Mouse (Mus musculus) hindlimb bud, embryonic 11.5 days (tissue): ENCODE data around the gene Rrp36.
A peak's percentile ranks its signal among the peaks of the same experiment; 100 is the strongest.

Experiments used
- DNase-seq: peaks from one replicate; pipeline ENCODE4 v3.0.0-alpha.2; 2012; ENCODE audit warnings: low read depth, low spot score; ENCODE audit errors: extremely low spot score

Gene Rrp36

DNA sequence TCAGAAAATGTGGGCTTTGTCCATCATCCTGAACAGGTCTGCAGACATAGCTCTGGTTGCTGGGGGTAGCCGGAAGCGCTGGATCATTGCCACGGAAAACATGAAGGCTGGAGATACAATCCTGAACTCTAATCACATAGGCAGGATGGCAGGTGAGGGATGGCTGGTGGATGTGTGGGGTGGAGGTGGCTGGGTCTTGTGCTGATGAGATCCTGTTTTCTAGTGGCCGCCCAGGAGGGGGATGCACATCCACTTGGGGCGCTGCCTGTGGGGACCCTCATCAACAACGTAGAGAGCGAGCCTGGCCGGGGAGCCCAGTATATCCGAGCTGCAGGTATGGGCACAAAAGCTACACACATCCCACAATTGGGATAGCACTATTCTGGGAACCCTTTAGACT is 25.7 kb downstream of the Rrp36 start:
- no peak for DNase-seq

DNA sequence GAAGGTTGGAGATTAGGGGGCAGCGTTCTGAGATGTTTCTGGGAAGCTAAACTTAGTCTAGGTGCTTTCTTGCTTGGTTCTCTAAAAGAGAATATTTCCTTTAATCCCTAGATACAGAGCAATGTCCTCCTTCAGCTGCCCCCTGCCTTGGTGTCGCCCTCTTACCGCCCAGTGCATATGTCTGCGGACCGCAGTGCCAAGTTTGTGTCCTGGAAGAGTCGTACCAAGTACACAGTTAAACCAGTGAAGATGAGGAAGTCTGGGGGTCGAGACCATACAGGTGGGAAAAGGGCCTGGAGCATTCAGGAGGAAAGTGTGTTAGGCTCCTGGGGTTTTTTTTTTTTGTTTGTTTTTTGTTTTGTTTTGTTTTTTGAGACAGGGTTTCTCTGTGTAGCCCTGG is 26.9 kb downstream of the Rrp36 start:
- no peak for DNase-seq

DNA sequence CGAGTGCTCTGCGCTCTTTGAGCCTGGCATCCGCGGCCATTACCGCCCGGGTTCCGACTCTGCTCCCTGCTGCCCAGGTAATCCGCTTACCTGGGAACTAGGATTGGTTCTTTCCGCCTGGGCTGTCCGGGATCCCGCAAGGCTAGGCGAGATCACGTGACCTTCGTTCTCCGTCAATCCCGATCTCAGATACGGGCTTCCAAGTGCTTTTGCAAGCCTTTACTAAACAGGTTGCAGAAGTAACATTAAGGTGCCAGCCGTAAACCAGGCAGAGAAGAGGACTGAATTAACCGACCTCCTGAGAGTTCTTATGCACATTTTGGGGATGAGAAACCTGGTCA is 27.9 kb downstream of the Rrp36 start:
- no peak for DNase-seq

DNA sequence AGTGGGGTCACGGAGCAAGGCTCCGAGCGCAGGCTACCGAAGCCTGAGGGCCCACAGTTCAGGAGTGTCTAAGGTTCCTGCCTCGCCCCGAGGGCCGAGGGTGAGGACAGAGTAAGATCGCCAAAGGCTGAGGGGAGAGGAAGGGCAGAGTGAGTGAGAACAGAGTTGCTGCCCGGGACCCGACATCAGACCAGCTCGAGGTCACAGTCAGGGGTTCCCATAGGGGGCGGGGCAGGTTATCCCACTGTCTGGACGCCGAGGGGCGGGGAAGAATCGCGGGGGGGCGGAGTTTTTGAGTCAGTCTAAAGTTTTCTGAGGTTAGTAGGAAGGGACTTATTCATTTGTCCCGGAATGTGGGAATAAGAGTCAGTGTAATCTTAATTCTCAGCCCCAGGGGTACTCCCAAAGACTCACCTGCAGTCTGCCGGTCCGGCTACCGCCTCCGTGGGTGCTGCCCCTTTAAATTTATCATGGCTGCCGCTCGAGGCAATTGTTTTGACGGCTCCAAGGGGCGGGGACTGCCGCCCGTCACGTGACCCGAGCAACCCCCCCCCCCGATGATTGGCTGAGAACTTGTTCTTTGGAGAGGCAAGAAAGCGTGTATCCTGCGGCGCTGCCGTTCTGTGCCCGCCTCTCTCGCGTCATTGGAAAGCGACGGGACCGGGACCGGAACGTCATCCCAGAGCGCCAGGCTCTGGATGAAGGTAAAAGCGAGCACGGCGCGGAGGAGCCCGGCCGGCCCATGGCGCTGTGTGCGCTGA is 28.4 kb downstream of the Rrp36 start, which contains the start of the genes Klc4 and Mrpl2:
Gene Klc4, minus strand, starts transcription at position 462 of the 761 bp plus-strand sequence.
Gene Mrpl2, plus strand, starts transcription at position 669 of the 761 bp plus-strand sequence.
- peak; percentile 96 for DNase-seq

DNA sequence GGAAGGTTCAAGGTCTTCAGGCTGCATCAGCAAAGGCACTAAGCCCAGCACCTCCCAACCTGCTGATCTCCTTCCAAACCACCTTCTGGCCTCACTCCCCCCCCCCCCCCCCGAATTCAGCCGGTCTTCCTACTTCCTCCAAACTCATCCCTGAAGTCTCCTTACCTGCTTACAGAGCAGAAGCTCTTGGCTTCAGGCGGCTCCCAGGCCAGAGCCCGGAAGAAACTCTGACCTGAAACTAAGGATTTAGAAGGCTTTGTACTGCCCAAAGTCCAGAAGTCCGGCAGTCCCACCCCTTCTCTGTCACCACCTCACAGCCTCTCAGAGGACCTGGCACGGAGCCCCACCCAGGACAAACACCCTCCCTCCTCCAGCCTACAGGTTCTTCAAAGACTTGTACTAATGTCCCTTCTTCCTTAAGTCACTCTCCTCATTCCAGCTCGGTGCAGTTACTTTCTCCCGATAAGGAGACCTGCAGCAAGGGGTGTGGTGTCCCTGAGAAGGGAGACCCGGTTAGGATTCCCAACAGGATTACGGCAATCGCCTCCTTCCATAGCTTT is 29.2 kb downstream of the Rrp36 start:
- DNase-seq: no peak

DNA sequence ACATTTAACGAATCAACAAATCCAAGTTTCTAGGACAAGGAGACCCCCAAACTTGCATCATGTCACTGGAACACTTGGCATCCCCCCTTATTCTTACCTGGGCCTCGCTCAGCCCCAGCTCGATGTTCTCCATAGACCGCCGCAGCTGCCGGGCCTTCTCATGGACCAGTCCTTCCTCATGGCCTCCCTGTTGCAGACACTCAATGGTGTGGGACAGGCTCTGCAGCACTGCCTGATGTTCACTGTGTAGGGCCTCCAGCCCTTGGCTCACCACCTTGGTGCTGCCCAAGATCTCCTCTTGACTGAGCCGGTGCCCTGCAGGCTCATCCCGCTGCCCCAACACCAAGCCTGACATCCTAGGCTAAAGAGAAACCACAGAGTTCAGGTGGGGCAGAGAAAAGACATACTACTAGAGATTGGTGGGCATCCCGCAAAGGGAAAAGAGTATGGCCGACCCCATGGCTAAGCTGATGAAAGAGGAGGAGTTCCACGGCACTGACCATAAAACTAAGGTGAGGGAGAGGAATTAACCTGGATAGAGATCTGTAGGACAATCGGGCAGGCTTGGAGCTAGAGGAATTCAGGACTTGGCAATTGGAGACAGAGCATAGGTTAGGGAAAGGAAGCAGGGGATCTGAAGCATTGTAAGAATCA is 29.9 kb downstream of the Rrp36 start:
- no peak for DNase-seq

DNA sequence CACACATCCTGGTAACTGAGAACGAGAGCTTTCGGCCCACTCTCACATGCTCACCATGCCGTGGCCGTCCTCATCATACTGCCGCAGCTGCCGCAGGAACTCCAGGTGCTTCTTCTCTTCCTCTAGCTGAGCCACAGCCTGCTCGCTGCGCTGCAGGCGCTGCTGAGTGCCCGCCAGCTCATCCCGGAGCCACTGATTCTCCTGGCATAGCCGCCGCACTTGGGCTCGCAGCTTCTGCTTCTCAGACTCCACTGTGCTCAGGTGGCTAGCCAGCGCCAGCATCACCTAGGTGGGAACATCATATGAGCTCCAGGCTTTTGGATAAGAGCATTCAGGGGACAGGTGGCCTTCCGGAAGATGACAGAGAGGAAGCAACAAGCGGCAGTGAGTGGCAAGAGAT is 32.1 kb downstream of the Rrp36 start:
- DNase-seq: no peak

DNA sequence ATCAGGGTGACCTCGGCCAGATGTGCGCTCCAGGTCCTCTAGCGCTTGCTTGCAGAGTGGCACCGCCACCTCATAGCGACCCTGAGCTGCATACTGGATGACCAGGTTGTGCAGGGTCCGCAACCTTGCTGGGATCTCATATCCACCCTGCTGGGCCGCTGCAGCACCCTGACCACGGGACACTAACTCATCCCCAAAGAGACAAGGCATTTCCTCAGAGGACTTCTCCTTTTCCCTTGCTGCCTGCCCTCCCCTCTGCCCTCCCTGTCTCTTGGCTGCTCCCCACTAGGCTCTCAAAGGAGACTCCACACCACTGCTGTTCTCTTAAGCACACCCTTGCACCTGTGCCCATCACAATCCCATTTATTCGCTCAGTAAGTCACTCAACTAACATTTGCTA is 34.2 kb downstream of the Rrp36 start:
- no peak for DNase-seq

DNA sequence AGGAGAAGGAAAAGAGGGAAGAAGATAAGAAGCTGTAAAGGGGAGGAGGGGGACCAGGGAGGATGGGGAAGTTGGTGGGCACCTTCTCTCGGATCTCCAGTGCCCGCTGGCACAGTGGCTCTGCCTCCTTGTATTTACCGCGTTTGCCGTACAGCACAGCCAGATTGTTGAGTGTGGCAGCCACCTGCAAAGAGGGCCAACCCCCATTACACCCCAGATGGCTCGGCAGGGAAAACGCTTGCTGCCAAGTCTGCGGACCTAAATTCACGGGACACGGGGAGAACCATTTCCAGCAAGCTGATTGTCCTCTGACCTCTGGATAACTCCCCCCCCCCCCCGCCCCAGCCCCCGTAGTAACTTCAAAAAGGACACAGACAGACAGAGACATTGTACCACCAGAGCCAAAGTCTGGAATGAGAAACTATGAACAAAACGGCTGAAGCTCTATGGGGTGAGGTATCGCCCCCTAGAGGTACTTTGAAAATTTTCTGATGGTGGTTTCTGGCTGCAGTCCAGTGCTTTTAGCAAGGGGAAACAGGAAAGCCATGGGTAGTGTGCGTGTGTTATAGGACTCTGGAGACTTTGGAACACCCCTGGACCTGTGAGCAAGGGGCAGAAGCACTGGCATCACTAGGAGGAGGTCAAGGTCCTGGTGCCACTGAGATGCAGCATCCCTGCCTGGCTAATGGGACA is 37.2 kb downstream of the Rrp36 start:
- no peak for DNase-seq

DNA sequence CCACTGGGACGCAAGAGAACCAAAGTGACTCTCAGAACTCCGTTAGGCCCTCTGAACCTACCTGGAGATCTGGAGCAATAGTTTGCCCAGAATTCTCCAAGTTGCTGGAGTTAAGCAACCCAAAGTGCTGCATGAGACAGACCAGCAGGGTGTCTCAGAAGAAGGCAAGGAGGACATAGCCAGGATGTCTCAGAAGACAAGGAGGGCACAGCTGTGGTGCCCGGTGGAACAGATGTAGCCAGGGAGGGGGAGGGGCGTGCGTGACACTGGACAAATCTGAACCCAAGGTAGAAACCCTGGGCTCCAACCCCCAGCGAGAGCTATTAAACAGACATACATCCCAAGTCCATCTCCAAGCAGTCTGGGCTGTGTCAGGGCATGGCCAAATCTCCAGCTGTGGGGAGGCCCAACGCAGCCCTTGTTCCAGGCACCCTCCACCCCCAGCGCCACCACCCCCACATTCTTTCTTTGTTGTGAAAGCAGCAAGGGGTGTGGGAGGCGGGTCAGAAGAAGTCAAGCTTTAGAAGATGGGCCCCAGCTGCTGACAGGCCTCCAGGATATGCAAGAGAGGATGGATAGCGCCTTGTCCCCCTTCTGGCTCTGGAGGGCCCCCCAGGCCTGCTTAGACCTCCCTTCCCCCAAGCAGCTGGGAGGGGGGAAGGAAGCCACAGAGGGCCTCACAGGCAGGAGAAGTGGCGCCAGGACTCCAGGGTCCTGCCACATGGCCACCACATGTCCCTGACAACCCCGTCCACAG is 44.3 kb downstream of the Rrp36 start:
- no peak for DNase-seq

DNA sequence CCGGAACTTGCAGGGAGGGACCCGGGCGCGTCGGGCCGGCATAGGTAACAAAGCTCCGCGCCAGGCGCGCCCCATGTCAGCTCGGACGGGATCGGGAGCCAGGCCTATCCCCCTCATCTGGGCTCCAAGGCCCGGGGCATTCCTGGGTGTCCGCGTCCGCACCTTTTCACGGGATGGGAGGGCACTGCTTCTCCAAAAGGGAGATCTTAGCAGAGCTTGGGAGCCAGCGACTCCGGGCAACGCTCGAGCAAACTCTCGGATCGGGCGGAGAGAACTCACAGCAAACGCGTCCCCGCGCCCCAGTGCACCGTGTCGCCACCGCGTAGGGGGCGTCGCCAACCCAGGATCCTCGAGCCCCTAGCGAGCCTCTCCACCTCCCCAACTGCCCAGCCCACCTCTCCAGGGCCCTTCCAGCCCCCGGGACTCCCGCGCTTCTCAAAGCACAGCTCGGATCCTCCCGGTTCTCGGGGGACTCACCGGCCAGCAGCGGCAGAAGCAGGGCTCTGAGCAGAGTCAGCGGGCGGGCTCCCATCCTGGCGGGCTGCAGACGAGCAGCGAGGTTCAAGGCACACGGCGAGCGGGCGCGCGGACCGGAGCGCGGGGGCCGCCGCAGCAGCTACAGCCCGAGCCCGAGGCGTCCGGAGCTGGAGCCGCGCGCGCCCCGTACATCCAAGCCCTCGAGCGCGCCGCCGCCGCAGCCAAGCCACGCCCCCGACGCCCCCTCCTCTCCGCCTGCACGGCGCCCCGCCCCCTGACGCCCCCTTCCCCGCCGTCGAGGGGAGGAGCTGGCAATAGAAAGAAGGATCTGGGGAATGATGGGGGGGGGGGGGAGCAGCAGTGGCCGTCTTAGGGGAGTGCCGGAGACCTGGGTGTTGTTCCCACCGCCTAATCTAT is 45.1 kb downstream of the Rrp36 start, which contains the start of gene Ptk7:
Gene Ptk7, minus strand, starts transcription at position 714 of the 894 bp plus-strand sequence.
- no peak for DNase-seq

DNA sequence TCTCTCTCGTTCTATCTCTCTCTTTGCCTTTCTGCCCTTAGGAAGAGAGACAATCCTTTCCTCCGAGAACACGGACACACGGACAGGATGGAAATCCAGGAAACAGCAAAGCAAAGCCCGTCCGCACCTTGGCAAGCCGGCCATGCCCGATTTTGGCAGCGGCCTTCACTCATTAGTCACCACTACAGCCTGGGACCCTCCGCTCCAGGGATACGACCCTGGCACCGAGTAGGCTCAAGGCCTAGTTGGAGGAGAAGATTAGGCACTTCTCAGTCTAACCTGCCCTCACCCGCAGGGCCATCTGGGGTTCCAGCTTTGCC is 45.7 kb downstream of the Rrp36 start:
- no peak for DNase-seq

DNA sequence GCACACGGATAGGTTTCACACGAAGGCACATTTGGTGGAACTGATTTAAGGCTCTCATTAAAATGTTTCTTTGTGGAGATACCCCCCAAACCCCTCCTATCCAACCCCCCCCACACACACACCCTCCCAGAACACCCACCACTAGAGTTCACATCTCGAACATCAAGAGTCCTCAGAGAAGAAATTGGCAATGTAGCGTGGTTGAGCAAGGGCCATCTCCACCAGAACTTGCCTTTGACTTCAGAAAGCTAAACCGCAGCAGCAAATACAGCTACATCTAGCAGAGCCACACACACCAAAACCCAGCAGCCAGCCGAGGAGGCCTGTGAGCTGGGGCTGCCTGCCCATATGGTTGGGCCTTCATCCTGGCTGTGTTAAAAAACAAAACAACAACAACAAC is 46.7 kb downstream of the Rrp36 start:
- no peak for DNase-seq

DNA sequence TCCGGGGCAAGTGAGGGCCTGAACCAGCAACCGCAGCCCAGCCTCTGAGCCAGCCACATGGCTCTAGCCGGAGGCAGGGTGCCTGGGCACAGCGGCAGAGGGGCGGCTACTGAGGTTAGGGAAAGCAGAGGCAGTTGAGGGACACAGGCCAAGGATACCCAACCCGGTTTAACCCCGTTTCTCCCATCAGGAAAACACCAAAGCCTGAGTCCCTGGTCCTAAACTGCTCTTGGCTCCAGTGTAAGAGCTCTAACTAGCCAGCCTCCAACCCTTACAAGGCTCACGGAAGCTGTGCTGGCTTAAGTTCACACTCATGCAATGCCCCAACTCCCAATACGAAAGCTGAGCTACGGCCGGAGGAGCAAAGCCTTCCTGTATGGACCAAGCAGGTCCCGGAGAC is 49.6 kb downstream of the Rrp36 start:
- DNase-seq: no peak

DNA sequence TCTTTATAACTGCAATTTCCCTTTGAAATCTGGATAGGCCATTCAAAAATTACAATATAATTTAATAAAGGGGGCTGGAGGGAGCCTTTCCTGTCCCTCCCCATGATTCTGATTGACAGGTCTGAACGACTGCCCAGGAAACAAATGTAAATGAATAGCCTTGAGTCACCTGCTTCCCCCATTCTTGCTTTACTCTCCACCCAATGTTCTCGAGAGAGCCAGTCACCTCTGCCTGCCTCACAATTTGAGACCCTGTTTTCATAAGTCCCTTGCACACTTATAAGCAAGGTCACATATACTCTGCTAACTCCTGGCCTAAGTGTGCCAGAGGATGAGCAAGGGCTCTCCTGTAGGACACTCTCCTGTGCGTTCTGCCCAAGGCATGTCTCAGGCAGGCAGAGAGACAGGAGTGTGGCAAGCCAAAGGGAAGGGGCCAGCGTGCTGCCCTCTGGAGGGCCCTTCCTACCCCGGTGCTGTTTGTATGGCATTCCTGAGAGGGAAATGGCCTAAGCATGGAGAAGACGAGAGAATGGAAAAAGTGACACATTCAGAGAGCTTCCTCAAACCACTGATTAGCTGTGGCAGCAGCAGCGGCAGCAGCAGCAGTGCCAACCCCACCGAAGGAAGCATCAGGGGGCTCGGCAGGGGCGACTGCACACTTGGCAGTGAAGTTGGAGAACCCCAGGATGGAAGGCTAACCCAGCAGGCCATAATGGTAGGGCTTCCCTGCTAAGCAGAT is 50.2 kb downstream of the Rrp36 start:
- no peak for DNase-seq

DNA sequence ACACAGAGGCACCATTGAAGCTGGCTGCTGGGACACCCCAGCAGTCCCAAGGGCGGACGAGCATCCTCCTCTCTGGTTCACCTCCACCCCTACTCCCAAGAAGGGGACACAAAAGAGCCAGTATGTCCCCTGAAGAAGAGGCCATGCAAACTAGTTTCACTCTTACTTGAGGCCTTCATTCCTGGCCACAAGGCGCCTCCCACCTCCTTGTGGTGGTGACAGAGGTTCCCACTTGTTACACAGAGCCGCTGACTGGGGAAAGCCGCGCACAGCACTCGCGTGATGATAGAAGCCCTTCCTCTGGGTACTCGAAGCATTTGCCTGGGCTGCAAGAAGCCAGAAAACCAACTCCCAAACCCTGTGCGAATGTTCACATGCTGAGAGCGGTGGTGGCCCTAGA is 51.9 kb downstream of the Rrp36 start:
- no peak for DNase-seq

DNA sequence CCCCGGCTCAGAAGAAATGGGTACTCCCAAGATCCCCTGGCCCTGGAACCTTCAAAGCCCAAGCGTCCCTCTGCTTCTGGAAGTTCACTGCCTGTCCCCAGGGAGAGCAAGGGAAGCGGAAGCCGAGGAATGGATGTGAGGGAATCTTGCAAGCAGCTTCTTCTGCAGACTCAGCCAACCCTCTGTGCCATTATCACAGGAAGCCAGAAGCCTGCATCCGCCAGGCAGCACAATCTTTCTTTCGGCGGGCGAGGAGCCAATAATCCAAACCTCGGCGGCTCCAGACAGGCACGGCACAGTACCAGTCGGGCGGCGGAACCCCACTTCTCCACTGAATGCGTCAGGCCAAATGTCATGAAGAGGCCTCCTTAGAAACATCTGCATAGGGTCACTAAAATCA is 52.8 kb downstream of the Rrp36 start:
- DNase-seq: no peak

DNA sequence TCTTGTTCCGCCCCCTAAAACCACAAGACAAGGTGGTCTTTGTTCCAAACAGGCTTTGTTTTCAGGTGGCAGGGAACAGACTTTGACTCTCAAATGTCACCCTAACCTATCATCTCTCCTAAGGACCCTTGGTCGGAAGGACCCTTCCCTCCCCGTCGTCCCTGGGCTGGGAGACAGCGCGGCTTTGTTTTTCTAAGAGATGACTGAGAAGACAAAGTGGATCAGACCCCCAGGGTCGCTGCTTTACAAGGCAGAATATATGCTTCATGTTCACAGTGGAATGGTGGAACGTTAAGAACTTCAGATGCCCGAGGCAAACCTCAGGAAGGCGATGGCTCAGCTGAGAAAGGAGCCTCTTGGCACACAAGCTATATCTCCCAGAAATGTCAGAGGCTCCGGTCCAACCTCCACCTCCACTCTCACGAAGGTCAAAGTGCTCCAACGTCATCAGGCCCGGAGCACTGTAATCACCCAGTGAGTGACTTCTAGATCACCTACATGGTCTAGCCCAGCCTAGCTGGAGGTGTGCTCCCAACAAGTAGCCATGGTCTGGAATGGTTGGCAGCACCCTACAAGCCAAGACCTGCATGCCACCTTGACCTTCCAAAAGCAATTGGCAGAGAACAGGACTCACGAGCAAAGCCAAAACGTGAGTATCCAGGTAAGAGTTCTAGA is 54.3 kb downstream of the Rrp36 start:
- no peak for DNase-seq
